Mouse (Mus musculus): ENCODE results near the gene Rpl23a. TPM values are rescaled to one million over a fixed set of nuclear protein-coding genes. Genes with fewer than 3 reads are reported as not detected.

Rpl23a gene
- total and polyA plus RNA-seq, 3 experiments = 2,892 to 4,112 TPM; not detected in 1

GRCm38 (mm10) chr11:78161169-78161568 lies 22.2 kb downstream of the Rpl23a start:
- Histone ChIP-seq H3K27ac (ENCODE audit: control insufficient read depth, low read depth, low read length) (no peak overlapping the region), H3K9me3 (replicated peaks; ENCODE audit: insufficient read depth, low read length) (no peaks in the 10 kb centered on the region), H3K4me1 (ENCODE audit: control insufficient read depth in 1 of 2, insufficient read depth in 2 of 2, low read length in 2 of 2) (peaks cover 2 to 12% of the 10 kb centered on the region in 2 experiments), H3K9ac (ENCODE audit: control insufficient read depth, low read depth, low read length, poor library complexity, severe bottlenecking) (no peak overlapping the region), H3K4me3 (ENCODE audit: control insufficient read depth in 1 of 2, insufficient read depth in 1 of 2, low read depth in 2 of 2, low read length in 2 of 2) (no peak overlapping the region), H3K36me3 (ENCODE audit: control insufficient read depth in 1 of 2, insufficient read depth in 2 of 2, low read length in 2 of 2) (peaks cover 0 to 6% of the 10 kb centered on the region in 2 experiments; a peak in 2 of 4 replicates), H3K27me3 (ENCODE audit: control insufficient read depth in 1 of 2, insufficient read depth in 2 of 2, low read length in 2 of 2) (no peaks in the 10 kb centered on the region), H3K79me2 (ENCODE audit: control insufficient read depth, insufficient read depth, low read length, poor library complexity) (peaks cover 13% of the 10 kb centered on the region)
- TF ChIP-seq POLR2A (IDR thresholded peaks at IDR 0.05; ENCODE audit: control insufficient read depth in 1 of 2, insufficient read depth in 1 of 2, low read depth in 1 of 2, low read length in 2 of 2, poor library complexity in 1 of 2) (no peak), POLR2AphosphoS5 (IDR thresholded peaks at IDR 0.05; ENCODE audit: borderline replicate concordance, low read depth, low read length) (no peak), TBP (IDR thresholded peaks at IDR 0.05; ENCODE audit: low read depth, low read length) (no peak), JUND (IDR thresholded peaks at IDR 0.05; ENCODE audit: low read depth, low read length) (no peak), MAFK (IDR thresholded peaks at IDR 0.05; ENCODE audit: borderline replicate concordance, low read depth, low read length) (no peak), KAT2A (conservative IDR thresholded peaks at IDR 0.05; ENCODE audit: low read depth, low read length) (no peak), ELF1 (IDR thresholded peaks at IDR 0.05; ENCODE audit: low read depth, low read length) (no peak), CHD2 (IDR thresholded peaks at IDR 0.05; ENCODE audit: low read length) (no peak), ZMIZ1 (IDR thresholded peaks at IDR 0.05; ENCODE audit: low read depth, low read length) (no peak), EP300 (IDR thresholded peaks at IDR 0.05; ENCODE audit: low read depth in 1 of 2, low read length in 2 of 2) (no peak), SIN3A (IDR thresholded peaks at IDR 0.05; ENCODE audit: low read length) (no peak), E2F4 (IDR thresholded peaks at IDR 0.05; ENCODE audit: borderline replicate concordance, low read depth, low read length) (no peak), POLR2AphosphoS2 (IDR thresholded peaks at IDR 0.05; ENCODE audit: low read length) (no peak), UBTF (IDR thresholded peaks at IDR 0.05; ENCODE audit: borderline replicate concordance, insufficient read depth, low read depth, low read length) (no peak), MEF2A (IDR thresholded peaks at IDR 0.05; ENCODE audit: extremely low read depth, insufficient replicate concordance, low read depth, low read length, poor library complexity, severe bottlenecking) (no peak)
- DNase-seq (ENCODE audit: low read depth, low spot score) = no peak

GRCm38 (mm10) chr11:78160675-78161074 lies 22.7 kb downstream of the Rpl23a start:
- no peak for DNase-seq (ENCODE audit: low read depth, low spot score)
- H3K27me3 ChIP-seq (ENCODE audit: control insufficient read depth in 1 of 2, insufficient read depth in 2 of 2, low read length in 2 of 2) = no peaks in the 10 kb centered on the region
- H3K9me3 ChIP-seq (replicated peaks; ENCODE audit: insufficient read depth, low read length) = no peaks in the 10 kb centered on the region
- no peak overlapping the region for H3K4me3 ChIP-seq (ENCODE audit: control insufficient read depth in 1 of 2, insufficient read depth in 1 of 2, low read depth in 2 of 2, low read length in 2 of 2)
- no peak overlapping the region for H3K27ac ChIP-seq (ENCODE audit: control insufficient read depth, low read depth, low read length)
- H3K79me2 ChIP-seq (ENCODE audit: control insufficient read depth, insufficient read depth, low read length, poor library complexity) = peaks cover 13% of the 10 kb centered on the region
- TF ChIP-seq SMC3 (IDR thresholded peaks at IDR 0.05; ENCODE audit: low read depth, low read length) (no peak), ZMIZ1 (IDR thresholded peaks at IDR 0.05; ENCODE audit: low read depth, low read length) (no peak), BHLHE40 (IDR thresholded peaks at IDR 0.05; ENCODE audit: borderline replicate concordance, low read depth, low read length) (no peak), MAFK (IDR thresholded peaks at IDR 0.05; ENCODE audit: borderline replicate concordance, low read depth, low read length) (no peak)
- no peak overlapping the region for H3K9ac ChIP-seq (ENCODE audit: control insufficient read depth, low read depth, low read length, poor library complexity, severe bottlenecking)
- H3K36me3 ChIP-seq (ENCODE audit: control insufficient read depth in 1 of 2, insufficient read depth in 2 of 2, low read length in 2 of 2) = peaks cover 0 to 3% of the 10 kb centered on the region in 2 experiments; a peak in 1 of 4 replicates
- H3K4me1 ChIP-seq (ENCODE audit: control insufficient read depth in 1 of 2, insufficient read depth in 2 of 2, low read length in 2 of 2) = peaks cover 0 to 7% of the 10 kb centered on the region in 2 experiments; a peak in 3 of 4 replicates
